Mouse (Mus musculus) macrophage (primary cell): ENCODE data around the gene Arl6ip1. TPM values are rescaled to one million over a fixed set of nuclear protein-coding genes. Genes with fewer than 3 reads are reported as not detected.

Source experiments
- H3K27ac ChIP-seq: fragments of 350-480 bp; formaldehyde crosslinking; 2 replicates; pipeline ENCODE4 v1.9.0; 2021
- H3K36me3 ChIP-seq: fragments of 350-480 bp; formaldehyde crosslinking; 2 replicates; pipeline ENCODE4 v1.9.0; 2021; ENCODE audit errors: inconsistent target
- H3K4me3 ChIP-seq: fragments of 350-480 bp; formaldehyde crosslinking; 2 replicates; pipeline ENCODE4 v1.9.0; 2021; ENCODE audit errors: inconsistent target
- H3K79me2 ChIP-seq: fragments of 350-480 bp; formaldehyde crosslinking; 2 replicates; pipeline ENCODE4 v1.9.0; 2021; ENCODE audit errors: inconsistent target
- WGBS: methylation state at CpG from one replicate; pipeline ENCODE4 v1.1.7; 2026; ENCODE audit warnings: inconsistent platforms; ENCODE audit not compliant: missing documents; 5-methylcytosine and 5-hydroxymethylcytosine counted together
- polyA plus RNA-seq: library from polyadenylated mRNA; stranded (reverse); fragments of 250-400 nt; gene quantifications from 3 replicates; pipeline ENCODE4 v1.2.4, GENCODE M21; 2018; ENCODE audit warnings: inconsistent platforms

The Arl6ip1 gene
- polyA plus RNA-seq, 1 experiment from 2014 or later = 279 TPM

GRCm38 (mm10) chr7:118104458-118105052, 24.9 kb downstream of the Arl6ip1 start:
- Histone ChIP-seq H3K36me3 (peaks cover 37% of the 10 kb centered on the region), H3K4me3 (no peak overlapping the region), H3K79me2 (peaks cover 40% of the 10 kb centered on the region), H3K27ac (peak overlapping the region; percentile 49)
- WGBS = 95% methylated on average over 4 of the region's 5 CpGs

- Histone ChIP-seq H3K27ac (peak overlapping the region; percentile 49), H3K79me2 (peaks cover 31% of the 10 kb centered on the region), H3K4me3 (no peak overlapping the region), H3K36me3 (peaks cover 29% of the 10 kb centered on the region)
- WGBS = 81% methylated on average over 5 of the region's 5 CpGs
Observed at GRCm38 (mm10) chr7:118103462-118104379, 25.7 kb downstream of the Arl6ip1 start.

- Histone ChIP-seq H3K4me3 (no peak overlapping the region), H3K36me3 (peaks cover 20% of the 10 kb centered on the region), H3K79me2 (peaks cover 23% of the 10 kb centered on the region; the same call in 1 of the 2 replicates), H3K27ac (no peak overlapping the region)
- WGBS = 76% methylated on average over 4 of the region's 4 CpGs
Observed at GRCm38 (mm10) chr7:118102678-118103461, 26.6 kb downstream of the Arl6ip1 start.

GRCm38 (mm10) chr7:118102231-118102630, 27.2 kb downstream of the Arl6ip1 start:
- Histone ChIP-seq H3K4me3 (no peak overlapping the region), H3K36me3 (peaks cover 14% of the 10 kb centered on the region), H3K27ac (no peak overlapping the region), H3K79me2 (peaks cover 17% of the 10 kb centered on the region; the same call in 1 of the 2 replicates)
- WGBS = 63% methylated on average over 4 of the region's 4 CpGs

- no peak overlapping the region for H3K27ac ChIP-seq
- WGBS = 75% methylated on average over 5 of the region's 7 CpGs
- H3K36me3 ChIP-seq = no peaks in the 10 kb centered on the region
- no peak overlapping the region for H3K4me3 ChIP-seq
- H3K79me2 ChIP-seq = no peaks in the 10 kb centered on the region
Observed at GRCm38 (mm10) chr7:118097615-118098014, 31.8 kb downstream of the Arl6ip1 start.

GRCm38 (mm10) chr7:118079987-118080386, 49.5 kb downstream of the Arl6ip1 start:
- 69% methylated on average over 4 of the region's 4 CpGs for WGBS
- H3K4me3 ChIP-seq = no peak overlapping the region
- no peaks in the 10 kb centered on the region for H3K79me2 ChIP-seq
- no peak overlapping the region for H3K27ac ChIP-seq
- no peaks in the 10 kb centered on the region for H3K36me3 ChIP-seq

GRCm38 (mm10) chr7:118079097-118079496, 50.4 kb downstream of the Arl6ip1 start:
- no peak overlapping the region for H3K4me3 ChIP-seq
- H3K79me2 ChIP-seq = no peaks in the 10 kb centered on the region
- H3K36me3 ChIP-seq = no peaks in the 10 kb centered on the region
- H3K27ac ChIP-seq = no peak overlapping the region
- WGBS = 89% methylated on average over 5 of the region's 5 CpGs

Other genes starting within 250 kb of the Arl6ip1 start
- 605 to 1,612 TPM (median 1,413 TPM) in 3 replicates for gene Rps15a, start 13.5 kb downstream of the Arl6ip1 start, polyA plus RNA-seq
- 13.1 to 24.3 TPM (median 20.1 TPM) in 3 replicates for gene Smg1, start 114.0 kb upstream of the Arl6ip1 start, polyA plus RNA-seq